Mouse (Mus musculus) forelimb bud, embryonic 11.5 days (tissue): ENCODE results near the gene Prss57.
A peak's percentile ranks its signal among the peaks of the same experiment; 100 is the strongest.

Source experiments
- DNase-seq: peaks from one replicate; pipeline ENCODE4 v3.0.0-alpha.2; 2012; ENCODE audit warnings: low read depth, low spot score

The Prss57 gene

DNA sequence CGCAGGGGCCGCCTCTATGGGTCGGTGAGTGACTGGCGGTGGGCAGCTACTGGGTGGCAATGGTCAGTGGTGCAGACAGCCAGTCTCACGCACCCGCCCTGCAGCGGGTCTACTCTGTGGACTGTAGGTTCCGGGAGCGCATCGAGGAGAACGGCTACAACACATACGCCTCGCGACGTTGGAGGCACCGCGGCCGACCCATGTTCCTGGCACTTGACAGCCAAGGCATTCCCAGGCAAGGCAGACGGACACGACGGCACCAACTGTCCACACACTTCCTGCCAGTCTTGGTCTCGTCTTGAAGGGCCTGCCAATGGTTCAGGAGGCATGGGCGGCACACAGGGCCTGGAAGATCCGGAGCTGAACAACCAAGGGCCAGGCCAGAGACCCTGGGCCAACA lies 34.1 kb downstream of the Prss57 start:
- no peak for DNase-seq

- DNase-seq, result no peak
Measured at GRCm38 (mm10) chr10:79755854-79756253, 34.9 kb downstream of the Prss57 start.

GRCm38 (mm10) chr10:79754856-79755516 lies 35.8 kb downstream of the Prss57 start, which contains the start of gene Fgf22:
Gene Fgf22 (plus strand): TSS chr10:79755076.
- no peak for DNase-seq

DNA sequence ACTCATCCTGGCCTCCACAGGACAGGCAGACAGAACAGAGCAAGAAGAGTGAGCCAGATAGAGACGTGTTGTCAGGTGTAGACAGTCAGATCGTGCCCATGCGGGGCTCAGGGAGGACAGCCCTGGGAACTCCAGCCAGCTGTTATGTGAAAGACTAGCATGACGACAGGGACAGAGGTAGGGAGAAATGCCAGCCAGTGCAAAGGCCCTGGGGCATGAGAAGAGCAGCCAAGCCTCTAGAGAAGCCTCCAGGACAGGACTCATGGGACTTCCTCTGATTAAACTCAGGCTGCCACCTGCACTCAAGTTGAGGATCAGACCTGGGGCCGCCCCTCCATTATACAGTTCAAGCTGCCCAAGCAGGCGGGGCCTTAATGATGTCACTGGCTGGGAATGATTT lies 42.3 kb downstream of the Prss57 start:
- DNase-seq, result no peak

DNA sequence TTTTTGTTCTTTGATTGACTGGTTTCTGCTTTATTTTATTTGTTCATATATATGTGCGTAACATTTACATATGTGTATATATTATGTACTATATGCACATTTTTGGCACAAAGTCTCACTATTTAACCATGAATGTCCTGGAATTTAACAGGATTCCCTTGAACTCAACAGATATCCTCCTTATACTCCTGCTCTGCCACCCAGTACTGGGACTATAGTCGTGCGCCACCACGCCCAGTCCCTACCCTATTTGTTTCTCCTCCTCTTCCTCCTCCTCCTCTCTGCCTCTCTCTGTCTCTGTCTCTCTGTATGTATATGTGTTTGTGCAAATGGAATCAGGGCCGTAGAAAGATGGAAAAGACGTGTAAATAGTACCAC lies 44.0 kb downstream of the Prss57 start:
- no peak for DNase-seq

GRCm38 (mm10) chr10:79745898-79746773 lies 44.6 kb downstream of the Prss57 start, which contains the start of gene Polrmt:
Gene Polrmt (minus strand): TSS chr10:79746581.
- DNase-seq, result peak; percentile 97

DNA sequence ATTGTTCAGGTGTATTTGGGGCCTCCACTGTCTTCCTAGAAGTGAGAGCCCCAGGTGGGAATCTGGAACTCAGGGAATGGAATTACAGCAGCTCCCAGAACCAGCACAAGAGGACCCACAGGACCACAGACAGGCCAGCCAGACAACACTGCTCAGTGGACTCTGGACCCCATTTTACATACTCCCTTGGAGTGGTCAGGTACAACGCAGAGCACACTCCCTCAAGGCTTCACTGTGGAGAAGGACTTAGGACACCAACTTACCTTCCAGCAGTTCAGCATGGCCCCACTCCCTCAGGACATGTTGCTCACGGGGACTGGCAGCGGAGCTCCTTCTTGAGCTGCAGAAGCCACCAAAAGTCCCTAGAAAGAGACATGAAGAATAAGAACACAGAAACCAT lies 45.4 kb downstream of the Prss57 start:
- no peak for DNase-seq

DNA sequence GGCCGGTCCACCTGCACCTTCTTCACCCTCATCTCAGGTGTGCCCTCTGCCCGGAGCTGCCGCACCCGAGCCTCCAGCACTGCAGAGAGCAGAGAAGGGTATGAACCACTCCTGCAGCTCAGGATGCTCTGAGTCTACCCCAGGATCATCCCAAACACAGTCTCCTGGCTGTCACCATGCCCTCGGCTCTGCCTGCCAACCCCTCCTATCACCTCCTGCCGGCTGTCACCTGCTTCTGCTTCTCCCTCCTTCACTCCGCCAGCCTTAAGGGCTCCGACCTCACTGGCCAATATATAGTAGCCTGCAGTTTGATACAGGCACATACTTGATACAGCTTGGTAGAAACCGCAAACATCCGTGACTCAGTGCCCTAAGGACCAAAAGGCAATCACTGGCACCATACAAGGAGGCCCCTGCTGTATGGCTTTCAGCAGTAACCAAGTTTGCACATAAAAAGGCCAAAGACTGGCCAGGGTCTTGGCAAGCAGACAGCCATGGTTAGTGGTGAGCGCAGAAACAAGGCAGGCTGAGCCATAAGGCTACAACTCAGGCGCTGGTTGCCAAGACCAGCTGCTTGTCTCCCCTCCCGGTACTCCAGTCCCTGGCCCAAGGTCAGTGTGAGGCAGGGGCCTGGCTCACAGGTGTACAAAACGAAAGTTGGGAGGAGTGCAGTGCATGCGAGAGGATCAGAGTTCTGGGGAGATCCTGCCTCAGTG lies 47.0 kb downstream of the Prss57 start:
- DNase-seq, result no peak

DNA sequence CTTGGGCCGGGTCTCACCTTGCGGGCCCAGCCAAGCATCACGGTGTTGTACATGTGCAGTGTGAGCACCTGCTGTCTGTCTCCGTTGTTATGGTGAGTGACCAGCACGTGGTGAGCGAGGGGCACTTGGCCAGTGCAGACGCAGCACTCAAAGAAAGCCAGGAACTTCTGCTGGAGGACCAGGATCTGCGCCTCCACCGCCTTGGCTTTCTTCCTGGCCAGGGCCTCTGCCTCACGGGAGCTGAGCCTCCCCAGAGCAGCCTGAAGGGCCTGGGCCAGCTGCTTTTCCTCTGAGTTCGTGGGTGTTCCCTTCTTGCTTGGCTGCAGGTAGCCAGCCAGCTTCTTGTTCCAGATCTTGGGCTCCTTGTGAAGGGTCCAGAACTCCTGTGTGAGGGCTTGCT lies 47.6 kb downstream of the Prss57 start:
- no peak for DNase-seq

DNA sequence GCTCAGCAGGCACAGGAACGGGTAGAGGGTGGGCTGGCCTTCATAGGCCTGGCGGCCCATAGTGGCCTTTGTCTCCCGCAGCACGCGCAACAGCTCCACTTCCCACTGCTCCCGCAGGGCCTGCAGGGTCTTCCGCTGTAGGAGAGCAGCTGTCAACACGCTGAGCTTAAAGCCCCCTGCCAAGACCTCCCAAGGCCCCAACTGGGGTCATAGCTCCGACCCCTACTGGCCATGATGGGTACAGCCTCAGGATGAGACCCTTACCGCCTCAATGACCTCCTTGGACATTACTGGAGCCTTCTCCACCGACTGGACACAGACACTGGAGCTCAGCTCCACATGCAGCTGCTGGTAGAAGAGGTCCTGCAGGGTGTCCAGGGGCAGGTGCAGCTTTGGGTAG lies 49.9 kb downstream of the Prss57 start:
- DNase-seq, result no peak

- no peak for DNase-seq
Measured at GRCm38 (mm10) chr10:79739234-79739633, 51.5 kb downstream of the Prss57 start.

GRCm38 (mm10) chr10:79738259-79738658 lies 52.5 kb downstream of the Prss57 start:
- no peak for DNase-seq

DNA sequence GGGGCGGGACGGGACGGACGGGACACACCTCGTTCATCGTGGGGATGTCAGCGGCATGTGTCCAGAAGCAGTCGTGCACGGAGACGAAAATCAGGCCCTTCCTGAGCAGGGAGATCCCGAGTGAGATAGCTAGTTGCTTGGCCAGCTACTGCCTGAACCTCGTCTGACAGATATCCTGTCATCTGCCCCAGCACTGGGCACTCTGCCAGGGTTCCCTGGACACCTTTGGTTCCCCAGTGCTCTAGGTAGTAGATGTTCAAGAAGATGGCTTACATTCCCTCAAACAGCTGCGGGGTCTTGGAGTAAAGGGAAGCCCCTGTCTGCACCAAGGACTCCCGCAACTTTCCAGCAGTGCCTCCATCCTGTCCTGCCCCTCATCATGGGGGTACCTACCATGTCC lies 54.1 kb downstream of the Prss57 start:
- DNase-seq, result no peak

DNA sequence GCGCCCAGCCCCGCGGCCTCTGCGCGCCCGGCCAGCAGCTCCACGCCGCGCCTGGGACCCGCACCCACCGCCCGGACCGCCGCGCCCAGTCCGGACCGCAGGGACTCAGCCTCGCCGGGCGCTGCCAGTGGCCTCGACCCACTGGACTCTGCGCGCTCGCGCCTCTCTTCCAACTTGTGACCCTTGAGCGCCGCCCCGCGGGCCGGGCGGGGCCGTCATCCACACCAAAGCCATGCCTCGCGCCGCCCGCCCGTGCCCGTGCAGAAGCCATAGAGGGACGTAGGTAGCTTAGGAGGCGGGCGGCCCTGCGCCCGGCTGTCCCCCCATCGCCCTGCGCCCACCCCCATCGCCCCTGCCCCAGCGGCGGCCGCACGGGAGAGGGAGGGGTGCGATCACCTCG lies 55.4 kb downstream of the Prss57 start:
- no peak for DNase-seq

DNA sequence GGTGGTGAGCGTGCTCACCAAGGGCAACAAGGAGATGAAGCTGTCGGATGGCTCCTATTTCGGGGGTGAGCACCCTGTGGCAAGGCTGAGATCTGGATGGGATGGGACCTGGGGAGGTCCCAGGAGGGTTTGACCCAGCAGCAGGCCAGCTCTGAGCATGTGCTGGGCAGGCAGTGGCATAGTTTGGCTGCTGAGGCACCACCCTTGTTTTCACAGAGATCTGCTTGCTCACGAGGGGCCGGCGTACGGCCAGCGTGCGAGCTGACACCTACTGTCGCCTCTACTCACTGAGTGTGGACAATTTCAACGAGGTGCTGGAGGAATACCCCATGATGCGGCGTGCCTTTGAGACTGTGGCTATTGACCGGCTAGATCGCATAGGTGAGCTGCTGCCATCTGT lies 56.9 kb downstream of the Prss57 start:
- no peak for DNase-seq

DNA sequence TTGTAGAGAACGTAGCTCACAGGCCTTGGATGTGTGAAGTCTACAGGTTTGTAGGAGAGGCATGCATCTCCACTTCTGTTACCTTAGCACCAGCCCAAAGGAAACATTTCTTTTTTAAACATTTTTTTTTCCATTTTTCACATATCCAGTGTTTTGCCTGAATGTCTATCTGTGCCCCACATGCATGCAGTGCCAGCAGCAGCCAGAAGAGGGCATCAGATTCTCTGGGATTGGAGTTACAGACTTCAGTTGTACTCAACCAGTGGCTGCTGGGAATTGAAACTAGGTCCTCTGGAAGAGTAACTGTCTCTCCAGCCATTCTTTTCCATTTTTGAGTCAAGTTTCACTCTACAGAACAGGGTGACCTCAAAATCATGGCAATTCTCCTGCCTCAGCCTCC lies 58.3 kb downstream of the Prss57 start:
- DNase-seq, result no peak
